Mouse (Mus musculus) limb, embryonic 11.5 days (tissue): Measurements from ENCODE around the gene Zup1. TPM values are rescaled to one million over a fixed set of nuclear protein-coding genes. Genes with fewer than 3 reads are reported as not detected.
A peak's percentile ranks its signal among the peaks of the same experiment; 100 is the strongest.
"Not testable (repeated sequence)": the region's sequence is repeated elsewhere in the genome, so short reads cannot be mapped to it uniquely, and the experiment has no call there.

ENCODE experiments used
- ATAC-seq: fragments of 200-750 bp; cut with Nextera tagmentation; 2 replicates; pipeline ENCODE4 v1.8.0; 2017; ENCODE audit warnings: low read depth; ENCODE audit not compliant: insufficient number of reproducible peaks, low FRiP score, low TSS enrichment
- DNase-seq: peaks from one replicate; pipeline ENCODE4 v3.0.0-alpha.2; 2015; ENCODE audit warnings: low spot score
- H3K27ac ChIP-seq: fragments of 300-500 bp; sonication (generic); replicated peaks from 2 replicates; pipeline ENCODE4 v1.5.1; 2014; ENCODE audit warnings: low read depth, mild to moderate bottlenecking, low read length
- H3K27me3 ChIP-seq: fragments of 300-500 bp; sonication (generic); 2 replicates; pipeline ENCODE4 v1.6.1; 2014; ENCODE audit warnings: mild to moderate bottlenecking, low read length, mixed read lengths; ENCODE audit not compliant: control insufficient read depth, insufficient read depth
- H3K36me3 ChIP-seq: fragments of 300-500 bp; sonication (generic); 2 replicates; pipeline ENCODE4 v1.6.1; 2014; ENCODE audit warnings: mild to moderate bottlenecking, low read length, moderate library complexity, mixed read lengths; ENCODE audit not compliant: control insufficient read depth, insufficient read depth
- H3K4me1 ChIP-seq: fragments of 300-500 bp; sonication (generic); 2 replicates; pipeline ENCODE4 v1.6.1; 2014; ENCODE audit warnings: low read length, mixed read lengths; ENCODE audit not compliant: control insufficient read depth, insufficient read depth
- H3K4me2 ChIP-seq: fragments of 300-500 bp; sonication (generic); 2 replicates; pipeline ENCODE4 v1.6.1; 2014; ENCODE audit warnings: low read depth, mild to moderate bottlenecking, moderate library complexity; ENCODE audit not compliant: severe bottlenecking
- H3K4me3 ChIP-seq: fragments of 300-500 bp; sonication (generic); 2 replicates; pipeline ENCODE4 v1.5.1; 2014; ENCODE audit warnings: low read depth, low read length
- H3K9ac ChIP-seq: fragments of 300-500 bp; sonication (generic); 2 replicates; pipeline ENCODE4 v1.6.1; 2014; ENCODE audit warnings: mild to moderate bottlenecking, low read length
- H3K9me3 ChIP-seq: fragments of 300-500 bp; sonication (generic); 2 replicates; pipeline ENCODE4 v1.6.1; 2016; ENCODE audit warnings: low read length; ENCODE audit not compliant: control insufficient read depth
- WGBS: fragments of 180-500 bp; shearing (Covaris S2); extraction: QIAGEN DNeasy Blood & Tissue Kit; methylation state at CpG from one replicate; pipeline ENCODE4 v1.1.7; 2014; 5-methylcytosine and 5-hydroxymethylcytosine counted together
- polyA plus RNA-seq: library from polyadenylated mRNA; unstranded; fragments of >200 nt; fragmentation: Nextera tagmentation; extraction: Ambion mirVana; gene quantifications from 2 replicates; pipeline ENCODE4 v1.2.1, GENCODE M21; 2014

Gene Zup1
- polyA plus RNA-seq, 1 experiment from 2014 or later: 23.3 TPM

DNA sequence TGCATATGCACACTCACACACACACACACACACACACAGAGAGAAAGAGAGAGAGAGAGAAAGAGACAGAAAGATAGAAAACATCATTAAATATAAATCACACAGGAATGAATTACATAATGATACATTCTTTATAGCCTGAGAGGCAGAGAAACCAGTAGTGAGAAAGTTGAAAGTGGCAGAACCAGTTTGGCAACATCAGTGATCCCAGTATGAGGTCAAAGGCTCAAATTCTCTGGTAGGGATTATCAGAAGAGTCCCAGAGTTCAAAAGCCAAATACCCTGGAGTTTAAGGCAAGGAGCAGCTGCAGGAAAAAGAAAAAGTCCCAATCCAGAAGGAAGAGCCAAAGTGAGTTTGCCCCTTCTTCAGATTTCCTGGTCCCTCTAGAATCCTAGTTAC is 10.4 kb downstream of the Zup1 start:
- no peak for DNase-seq
- 0 out of 2 replicates have a peak, but pooled peaks cover 7% of the 10 kb centered on the region for H3K36me3 ChIP-seq
- no peak overlapping the region for H3K9ac ChIP-seq
- H3K27ac ChIP-seq: no peak overlapping the region
- no peaks in the 10 kb centered on the region for H3K4me1 ChIP-seq
- no peak for ATAC-seq
- no peaks in the 10 kb centered on the region for H3K9me3 ChIP-seq
- no peak overlapping the region for H3K4me3 ChIP-seq
- no peaks in the 10 kb centered on the region for H3K27me3 ChIP-seq
- H3K4me2 ChIP-seq: no peak overlapping the region

DNA sequence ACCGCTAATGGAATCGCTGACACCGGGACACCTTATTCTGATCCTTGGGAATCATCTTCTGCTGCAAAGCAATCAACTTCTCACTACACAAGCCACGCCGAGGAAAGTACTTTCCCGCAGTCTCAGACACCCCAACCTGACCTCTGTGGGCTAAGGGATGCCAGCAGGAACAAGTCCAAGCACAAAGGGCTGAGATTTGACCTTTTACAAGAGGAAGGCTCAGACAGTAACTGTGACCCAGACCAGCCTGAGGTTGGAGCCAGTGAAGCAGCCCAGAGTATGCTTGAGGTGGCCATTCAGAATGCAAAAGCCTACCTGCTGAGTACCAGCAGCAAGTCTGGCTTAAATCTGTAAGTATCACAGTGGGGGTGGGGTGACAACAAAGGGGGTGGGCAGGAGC is 45.6 kb downstream of the Zup1 start:
- Histone ChIP-seq H3K9ac (no peak overlapping the region), H3K27ac (no peak overlapping the region), H3K36me3 (no peaks in the 10 kb centered on the region), H3K4me1 (no peaks in the 10 kb centered on the region), H3K9me3 (no peaks in the 10 kb centered on the region), H3K27me3 (no peaks in the 10 kb centered on the region), H3K4me3 (no peak overlapping the region; the same call in 1 of the 2 replicates), H3K4me2 (peak overlapping the region; percentile 64)
- no peak for DNase-seq
- WGBS: 7% methylated on average over 6 of the region's 6 CpGs
- ATAC-seq: no peak

DNA sequence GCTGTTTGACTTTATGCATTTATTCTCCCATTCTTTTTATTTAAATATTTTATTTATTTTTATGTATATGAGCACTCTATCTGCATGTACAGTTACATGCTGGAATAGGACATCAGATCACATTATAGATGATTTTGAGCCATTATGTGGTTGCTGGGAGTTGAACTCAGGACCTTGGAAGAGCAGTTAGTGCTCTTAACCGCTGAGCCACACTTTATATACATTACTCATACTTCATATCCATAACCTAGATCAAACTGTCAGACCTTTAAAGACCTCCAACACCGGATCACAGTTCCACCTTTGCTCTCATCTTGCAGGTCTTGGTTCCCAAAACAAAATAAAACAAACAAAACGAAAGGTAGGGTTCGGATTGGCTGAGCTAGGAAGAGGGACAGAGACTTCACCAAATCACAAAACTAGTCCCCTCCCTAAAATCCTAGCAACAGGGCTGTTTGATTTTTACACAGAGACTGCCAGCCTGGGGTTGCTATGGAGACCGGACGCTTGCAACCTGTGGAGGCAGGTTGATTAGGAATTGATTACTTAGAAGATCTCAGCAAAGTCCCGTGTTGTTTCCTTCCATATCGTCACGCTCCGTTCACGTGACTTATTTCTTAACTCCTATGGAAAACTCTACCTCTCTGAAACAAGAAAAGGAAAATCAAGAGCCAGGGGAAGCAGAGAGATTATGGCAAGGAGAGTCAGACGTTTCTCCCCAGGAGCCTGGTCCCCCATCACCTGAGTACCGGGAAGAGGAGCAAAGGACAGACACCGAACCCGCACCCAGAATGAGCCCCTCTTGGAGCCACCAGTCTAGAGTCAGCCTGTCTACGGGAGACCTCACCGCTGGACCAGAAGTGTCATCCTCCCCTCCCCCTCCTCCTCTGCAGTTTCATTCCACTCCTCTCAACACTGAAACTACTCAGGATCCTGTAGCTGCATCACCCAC is 46.3 kb downstream of the Zup1 start, which contains the start of gene Rsph4a:
Rsph4a (plus strand) TSS at position 582 of the 952 bp plus-strand sequence.
- WGBS: 7% methylated on average over 17 of the region's 17 CpGs
- H3K9ac ChIP-seq: no peak within 1 kb of the TSS

DNA sequence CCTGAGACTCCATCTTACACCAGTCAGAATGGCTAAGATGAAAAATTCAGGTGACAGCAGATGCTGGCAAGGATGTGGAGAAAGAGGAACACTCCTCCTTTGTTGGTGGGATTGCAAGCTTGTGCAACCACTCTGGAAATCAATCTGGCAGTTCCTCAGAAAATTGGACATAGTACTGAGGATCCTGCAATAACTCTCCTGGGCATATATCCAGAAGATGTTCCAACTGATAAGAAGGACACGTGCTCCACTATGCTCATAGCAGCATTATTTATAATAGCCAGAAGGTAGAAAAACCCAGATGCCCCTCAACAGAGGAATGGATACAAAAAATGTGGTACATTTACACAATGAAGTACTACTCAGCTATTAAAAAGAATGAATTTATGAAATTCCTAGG is 49.5 kb downstream of the Zup1 start:
- H3K4me3 ChIP-seq, ATAC-seq, H3K27me3 ChIP-seq, H3K36me3 ChIP-seq, H3K9ac ChIP-seq, H3K4me1 ChIP-seq, DNase-seq, H3K9me3 ChIP-seq, H3K27ac ChIP-seq, H3K4me2 ChIP-seq: not testable (repeated sequence)
- 97% methylated on average over 1 of the region's 1 CpGs for WGBS

More for the DNA sequence above, 46.3 kb downstream of the Zup1 start, which contains the start of gene Rsph4a:
- Histone ChIP-seq H3K4me1 (no peaks in the 10 kb centered on the region), H3K36me3 (no peaks in the 10 kb centered on the region), H3K27me3 (no peaks in the 10 kb centered on the region), H3K9me3 (no peaks in the 10 kb centered on the region), H3K4me3 (peak within 1 kb of the TSS; percentile 28), H3K27ac (no peak within 1 kb of the TSS), H3K4me2 (peak within 1 kb of the TSS; percentile 64)
- DNase-seq: peak; percentile 70
- peak; percentile 88 for ATAC-seq

DNA sequence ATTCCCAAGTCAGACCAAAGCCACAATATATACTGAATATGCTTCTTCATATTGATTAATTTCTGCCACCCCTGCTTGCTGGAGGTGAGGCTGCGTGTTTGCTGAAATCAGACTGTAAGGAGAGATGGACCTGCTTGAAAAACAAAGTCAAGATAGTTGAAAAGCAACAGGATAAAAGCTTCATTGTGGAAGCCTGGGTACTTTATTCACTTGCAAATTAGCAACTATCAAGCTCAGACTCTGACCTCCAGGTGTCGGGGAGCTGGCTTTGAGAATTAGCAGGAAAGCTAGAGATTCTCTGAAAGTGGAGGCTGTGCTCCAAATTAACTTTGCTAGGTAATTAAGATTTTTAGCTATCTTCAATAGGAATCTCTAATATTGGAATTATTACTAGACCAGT is 68.7 kb downstream of the Zup1 start:
- not testable (repeated sequence) for H3K27me3 ChIP-seq, H3K9me3 ChIP-seq, H3K4me2 ChIP-seq, DNase-seq, H3K4me1 ChIP-seq, H3K4me3 ChIP-seq, H3K9ac ChIP-seq, H3K27ac ChIP-seq, H3K36me3 ChIP-seq, ATAC-seq
- 93% methylated on average over 2 of the region's 2 CpGs for WGBS

DNA sequence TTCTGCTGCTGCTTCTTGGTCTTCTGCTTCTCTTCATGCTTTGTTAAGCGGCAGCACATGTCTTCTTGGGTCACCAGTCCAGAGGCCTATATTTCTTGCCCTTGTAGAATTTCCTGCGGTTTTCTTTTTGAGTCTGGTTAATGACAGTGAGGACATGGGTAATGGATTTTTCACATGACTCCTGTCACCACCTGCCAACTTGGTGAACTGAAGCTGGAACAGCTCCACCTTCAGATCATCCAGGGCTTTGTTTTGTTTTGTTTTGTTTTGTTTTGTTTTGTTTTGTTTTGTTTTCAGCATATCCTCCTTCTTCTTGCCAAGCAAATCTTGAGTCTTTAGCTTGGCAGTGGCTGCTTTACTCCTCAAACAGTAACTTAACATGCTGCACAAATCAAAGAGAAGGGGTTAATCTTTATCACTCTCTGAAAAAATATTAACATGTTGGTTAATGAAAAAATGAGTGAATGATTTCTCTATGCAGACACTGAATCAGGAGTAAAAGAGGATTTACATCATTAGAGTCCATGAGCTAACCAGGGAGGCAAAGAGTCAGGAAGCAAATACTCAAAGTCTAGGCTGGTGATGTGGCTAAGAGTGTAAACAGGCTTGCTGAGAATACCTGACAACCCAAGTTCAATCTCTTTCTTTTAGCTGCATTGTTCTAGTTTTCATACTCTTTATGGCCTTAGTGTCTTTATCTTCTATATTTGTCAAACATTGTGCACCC is 78.2 kb downstream of the Zup1 start:
- WGBS: 77% methylated on average over 2 of the region's 2 CpGs
- H3K9me3 ChIP-seq: no peaks in the 10 kb centered on the region
- H3K4me3 ChIP-seq: no peak overlapping the region
- H3K9ac ChIP-seq: no peak overlapping the region
- DNase-seq (no peak), ATAC-seq (no peak)
- H3K27me3 ChIP-seq: no peaks in the 10 kb centered on the region
- no peaks in the 10 kb centered on the region for H3K4me1 ChIP-seq
- H3K4me2 ChIP-seq: no peak overlapping the region
- H3K36me3 ChIP-seq: no peaks in the 10 kb centered on the region
- no peak overlapping the region for H3K27ac ChIP-seq

DNA sequence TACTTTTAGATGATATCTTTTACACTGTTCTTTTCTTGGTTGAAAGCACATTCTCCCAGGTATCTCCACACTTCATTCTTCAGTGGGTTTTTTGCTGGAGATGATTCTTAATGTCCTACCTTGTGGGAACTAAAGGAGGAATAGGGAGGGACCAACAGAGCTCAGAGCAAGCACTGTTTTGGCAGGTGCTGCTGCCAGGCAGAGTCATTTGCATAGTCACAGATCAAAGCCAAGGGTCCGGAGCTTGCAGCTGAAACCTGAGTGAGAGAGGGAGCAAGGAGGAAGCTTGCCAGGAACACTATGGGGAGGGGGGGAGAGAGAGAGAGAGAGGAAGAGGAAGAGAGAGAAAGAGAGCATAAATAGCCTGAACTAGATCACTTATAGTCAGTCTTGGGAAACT is 80.6 kb downstream of the Zup1 start:
- H3K27me3 ChIP-seq: no peaks in the 10 kb centered on the region
- no peaks in the 10 kb centered on the region for H3K4me1 ChIP-seq
- ATAC-seq: no peak
- no peaks in the 10 kb centered on the region for H3K9me3 ChIP-seq
- no peak overlapping the region for H3K27ac ChIP-seq
- H3K36me3 ChIP-seq: no peaks in the 10 kb centered on the region
- no peak overlapping the region for H3K4me2 ChIP-seq
- H3K4me3 ChIP-seq: no peak overlapping the region
- H3K9ac ChIP-seq: no peak overlapping the region
- 7% methylated on average over 1 of the region's 1 CpGs for WGBS
- DNase-seq: no peak
